Mouse (Mus musculus) myocyte (in vitro differentiated cells): ENCODE results near the gene Prkca.

Experiments
- CEBPB ChIP-seq: IDR thresholded peaks from 2 replicates; pipeline ENCODE4 v1.6.1; 2011; ENCODE audit warnings: mild to moderate bottlenecking, moderate library complexity; ENCODE audit not compliant: poor library complexity, insufficient read depth, severe bottlenecking
- E2F4 ChIP-seq: IDR thresholded peaks from one replicate; pipeline ENCODE4 v1.6.1; 2011; ENCODE audit warnings: mild to moderate bottlenecking, control low read depth, moderate library complexity; ENCODE audit not compliant: insufficient read depth
- MAX ChIP-seq: IDR thresholded peaks from one replicate; pipeline ENCODE4 v1.6.1; 2011; ENCODE audit warnings: low read depth, mild to moderate bottlenecking, control low read depth
- MYOD1 ChIP-seq, 3 experiments: IDR thresholded peaks; one replicate each; pipeline ENCODE4 v1.6.1; 2011; ENCODE audit warnings: control low read depth in 2 of 3, low read depth in 2 of 3, mild to moderate bottlenecking in 2 of 3, moderate library complexity in 1 of 3; ENCODE audit not compliant: insufficient read length in 2 of 3, control insufficient read depth in 1 of 3
- MYOG ChIP-seq, 3 experiments: IDR thresholded peaks; one replicate each; pipeline ENCODE4 v1.6.1; 2011; ENCODE audit warnings: control low read depth in 2 of 3, low read depth in 2 of 3, mild to moderate bottlenecking in 2 of 3; ENCODE audit not compliant: insufficient read length in 2 of 3, control insufficient read depth in 1 of 3, insufficient read depth in 1 of 3
- POLR2A ChIP-seq: IDR thresholded peaks from one replicate; pipeline ENCODE4 v1.6.1; 2011; ENCODE audit warnings: low read depth, mild to moderate bottlenecking, control low read depth, moderate library complexity; ENCODE audit not compliant: insufficient read length
- POLR2AphosphoS2 ChIP-seq: IDR thresholded peaks from one replicate; pipeline ENCODE4 v1.6.1; 2011; ENCODE audit warnings: low read depth, control low read depth; ENCODE audit not compliant: insufficient read length
- SRF ChIP-seq: IDR thresholded peaks from one replicate; pipeline ENCODE4 v1.6.1; 2011; ENCODE audit warnings: low read depth; ENCODE audit not compliant: control insufficient read depth, insufficient read length
- TCF12 ChIP-seq: IDR thresholded peaks from one replicate; pipeline ENCODE4 v1.6.1; 2011; ENCODE audit warnings: mild to moderate bottlenecking, control low read depth; ENCODE audit not compliant: poor library complexity, insufficient read depth, severe bottlenecking
- TCF3 ChIP-seq: IDR thresholded peaks from one replicate; pipeline ENCODE4 v1.6.1; 2011; ENCODE audit warnings: low read depth, control low read depth; ENCODE audit not compliant: insufficient read length
- USF1 ChIP-seq: IDR thresholded peaks from one replicate; pipeline ENCODE4 v1.6.1; 2011; ENCODE audit warnings: low read depth, mild to moderate bottlenecking, control low read depth, moderate library complexity

DNA sequence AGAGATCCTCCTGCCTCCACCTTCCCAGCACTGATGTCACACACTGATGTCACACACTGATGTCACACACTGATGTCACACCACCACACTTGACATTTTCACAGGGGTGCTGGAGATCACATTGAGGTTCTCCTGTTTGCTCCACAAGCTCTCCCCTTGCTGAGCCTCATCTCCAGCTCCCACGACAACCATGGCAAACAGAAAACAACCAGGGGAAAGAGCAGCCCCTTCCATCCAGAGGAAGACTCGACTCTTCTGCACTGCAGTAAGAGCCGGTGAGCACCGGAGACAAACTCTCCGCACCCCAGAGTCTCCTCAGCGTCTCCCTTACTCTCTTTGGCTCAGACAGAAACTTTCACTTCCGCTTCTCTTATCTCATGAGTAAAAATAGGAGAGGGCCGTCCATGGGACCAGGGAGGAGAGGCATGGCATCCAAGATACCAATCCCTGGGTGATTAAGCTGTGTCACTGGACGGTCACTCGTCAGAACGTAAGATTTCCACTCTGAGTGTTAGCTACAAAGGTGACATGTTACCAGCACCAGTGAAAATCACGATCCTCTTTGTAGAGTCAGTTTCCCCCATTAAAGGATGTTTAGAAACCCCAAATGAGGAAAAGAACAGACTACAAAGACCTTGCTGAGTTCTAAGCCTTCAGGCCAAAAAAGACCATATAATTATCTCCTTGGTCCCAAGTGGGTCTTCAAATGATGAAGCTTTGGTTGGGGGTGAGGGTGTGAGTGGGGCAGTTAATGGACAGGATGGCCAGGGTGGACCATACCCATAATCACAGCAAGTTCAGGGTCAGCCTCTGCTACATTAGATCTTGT is 95.3 kb downstream of the Prkca start:
- TF ChIP-seq MYOD1 (IDR thresholded peaks at IDR 0.05; ENCODE audit: control insufficient read depth in 1 of 3, insufficient read length in 2 of 3, low read depth in 2 of 3) (no peak), MAX (no peak), POLR2A (no peak), USF1 (no peak), TCF12 (no peak), POLR2AphosphoS2 (no peak), CEBPB (no peak), MYOG (IDR thresholded peaks at IDR 0.05; ENCODE audit: control insufficient read depth in 1 of 3, insufficient read depth in 1 of 3, insufficient read length in 2 of 3, low read depth in 2 of 3) (no peak), SRF (no peak), E2F4 (no peak), TCF3 (no peak)
